Mouse (Mus musculus): ENCODE measurements around the gene Dnah11. TPM values are rescaled to one million over a fixed set of nuclear protein-coding genes. Genes with fewer than 3 reads are reported as not detected.

Gene Dnah11
- polyA plus RNA-seq, 1 experiment = 0.43 TPM

GRCm38 (mm10) chr12:118018936-118019335 is 179.9 kb downstream of the Dnah11 start:
- Histone ChIP-seq H3K4me3 (ENCODE audit: control insufficient read depth, insufficient read depth, low read length) (no peak overlapping the region), H3K36me3 (ENCODE audit: control insufficient read depth, insufficient read depth, low read length) (no peaks in the 10 kb centered on the region), H3K27ac (ENCODE audit: control insufficient read depth, insufficient read depth, low read length) (no peak overlapping the region), H3K4me1 (replicated peaks; ENCODE audit: control insufficient read depth, insufficient read depth, low read length) (no peaks in the 10 kb centered on the region), H3K27me3 (ENCODE audit: control insufficient read depth, insufficient read depth, low read length) (no peaks in the 10 kb centered on the region)
- 89% methylated on average over 6 of the region's 6 CpGs for WGBS
- no peak for DNase-seq
- TF ChIP-seq CTCF (IDR thresholded peaks at IDR 0.05; ENCODE audit: borderline replicate concordance, control insufficient read depth, extremely low read depth, insufficient read depth, low read length, poor library complexity) = no peak
- TF ChIP-seq POLR2A (IDR thresholded peaks at IDR 0.05; ENCODE audit: control insufficient read depth, extremely low read depth, insufficient read depth, low read length, poor library complexity) = no peak

GRCm38 (mm10) chr12:118013872-118014271 is 185.0 kb downstream of the Dnah11 start:
- Histone ChIP-seq H3K4me1 (replicated peaks; ENCODE audit: control insufficient read depth, insufficient read depth, low read length) (no peaks in the 10 kb centered on the region), H3K27ac (ENCODE audit: control insufficient read depth, insufficient read depth, low read length) (no peak overlapping the region), H3K4me3 (ENCODE audit: control insufficient read depth, insufficient read depth, low read length) (no peak overlapping the region), H3K36me3 (ENCODE audit: control insufficient read depth, insufficient read depth, low read length) (no peaks in the 10 kb centered on the region), H3K27me3 (ENCODE audit: control insufficient read depth, insufficient read depth, low read length) (no peaks in the 10 kb centered on the region)
- WGBS = 96% methylated on average over 3 of the region's 3 CpGs
- no peak for DNase-seq
- no peak for TF ChIP-seq CTCF (IDR thresholded peaks at IDR 0.05; ENCODE audit: borderline replicate concordance, control insufficient read depth, extremely low read depth, insufficient read depth, low read length, poor library complexity)
- no peak for TF ChIP-seq POLR2A (IDR thresholded peaks at IDR 0.05; ENCODE audit: control insufficient read depth, extremely low read depth, insufficient read depth, low read length, poor library complexity)

GRCm38 (mm10) chr12:118011921-118012320 is 186.9 kb downstream of the Dnah11 start:
- Histone ChIP-seq H3K27ac (ENCODE audit: control insufficient read depth, insufficient read depth, low read length) (no peak overlapping the region), H3K27me3 (ENCODE audit: control insufficient read depth, insufficient read depth, low read length) (no peaks in the 10 kb centered on the region), H3K4me1 (replicated peaks; ENCODE audit: control insufficient read depth, insufficient read depth, low read length) (no peaks in the 10 kb centered on the region), H3K4me3 (ENCODE audit: control insufficient read depth, insufficient read depth, low read length) (no peak overlapping the region), H3K36me3 (ENCODE audit: control insufficient read depth, insufficient read depth, low read length) (no peaks in the 10 kb centered on the region)
- WGBS = 89% methylated on average over 8 of the region's 8 CpGs
- no peak for DNase-seq
- TF ChIP-seq CTCF (IDR thresholded peaks at IDR 0.05; ENCODE audit: borderline replicate concordance, control insufficient read depth, extremely low read depth, insufficient read depth, low read length, poor library complexity) (no peak), POLR2A (IDR thresholded peaks at IDR 0.05; ENCODE audit: control insufficient read depth, extremely low read depth, insufficient read depth, low read length, poor library complexity) (no peak)

- Histone ChIP-seq H3K27me3 (ENCODE audit: control insufficient read depth, insufficient read depth, low read length) (no peaks in the 10 kb centered on the region), H3K4me3 (ENCODE audit: control insufficient read depth, insufficient read depth, low read length) (peak overlapping the region; percentile 34), H3K4me1 (replicated peaks; ENCODE audit: control insufficient read depth, insufficient read depth, low read length) (peaks cover 4% of the 10 kb centered on the region), H3K27ac (ENCODE audit: control insufficient read depth, insufficient read depth, low read length) (no peak overlapping the region), H3K36me3 (ENCODE audit: control insufficient read depth, insufficient read depth, low read length) (no peaks in the 10 kb centered on the region)
- TF ChIP-seq POLR2A (IDR thresholded peaks at IDR 0.05; ENCODE audit: control insufficient read depth, extremely low read depth, insufficient read depth, low read length, poor library complexity) = no peak
- 0 out of 2 replicates have a peak, but pooled peaks have one; percentile 29 for TF ChIP-seq CTCF (IDR thresholded peaks at IDR 0.05; ENCODE audit: borderline replicate concordance, control insufficient read depth, extremely low read depth, insufficient read depth, low read length, poor library complexity)
- 27% methylated on average over 9 of the region's 9 CpGs for WGBS
- peak; percentile 8 for DNase-seq
Observed at GRCm38 (mm10) chr12:117994938-117995337, 203.9 kb downstream of the Dnah11 start.

GRCm38 (mm10) chr12:117993499-117993898 is 205.3 kb downstream of the Dnah11 start:
- WGBS = 5% methylated on average over 7 of the region's 7 CpGs
- DNase-seq = peak; percentile 83
- Histone ChIP-seq H3K36me3 (ENCODE audit: control insufficient read depth, insufficient read depth, low read length) (no peaks in the 10 kb centered on the region), H3K4me3 (ENCODE audit: control insufficient read depth, insufficient read depth, low read length) (no peak overlapping the region), H3K4me1 (replicated peaks; ENCODE audit: control insufficient read depth, insufficient read depth, low read length) (peaks cover 4% of the 10 kb centered on the region), H3K27ac (ENCODE audit: control insufficient read depth, insufficient read depth, low read length) (no peak overlapping the region), H3K27me3 (ENCODE audit: control insufficient read depth, insufficient read depth, low read length) (no peaks in the 10 kb centered on the region)
- peak; percentile 90 for TF ChIP-seq CTCF (IDR thresholded peaks at IDR 0.05; ENCODE audit: borderline replicate concordance, control insufficient read depth, extremely low read depth, insufficient read depth, low read length, poor library complexity)
- no peak for TF ChIP-seq POLR2A (IDR thresholded peaks at IDR 0.05; ENCODE audit: control insufficient read depth, extremely low read depth, insufficient read depth, low read length, poor library complexity)

- no peak overlapping the region for H3K27ac ChIP-seq (ENCODE audit: control insufficient read depth, insufficient read depth, low read length)
- WGBS = 63% methylated on average over 11 of the region's 11 CpGs
- H3K27me3 ChIP-seq (ENCODE audit: control insufficient read depth, insufficient read depth, low read length) = no peaks in the 10 kb centered on the region
- H3K4me1 ChIP-seq (replicated peaks; ENCODE audit: control insufficient read depth, insufficient read depth, low read length) = no peaks in the 10 kb centered on the region
- no peak overlapping the region for H3K4me3 ChIP-seq (ENCODE audit: control insufficient read depth, insufficient read depth, low read length)
- DNase-seq = no peak
- H3K36me3 ChIP-seq (ENCODE audit: control insufficient read depth, insufficient read depth, low read length) = no peaks in the 10 kb centered on the region
- no peak for TF ChIP-seq CTCF (IDR thresholded peaks at IDR 0.05; ENCODE audit: borderline replicate concordance, control insufficient read depth, extremely low read depth, insufficient read depth, low read length, poor library complexity)
- TF ChIP-seq POLR2A (IDR thresholded peaks at IDR 0.05; ENCODE audit: control insufficient read depth, extremely low read depth, insufficient read depth, low read length, poor library complexity) = no peak
Observed at GRCm38 (mm10) chr12:117989018-117989828, 209.6 kb downstream of the Dnah11 start.
